8 mouse cellular contexts compared by ENCODE assay signal in genomic region chr11:99047643-99048042, GRCm38 (mm10). TPM values are rescaled to one million over a fixed set of nuclear protein-coding genes. Genes with fewer than 3 reads are reported as not detected.
DNase-seq lines count a peak whose midpoint lies in the region; ATAC-seq and TF ChIP-seq lines count a peak whose summit lies in the region.
"Had no signal": no experiment of that assay in that cellular context is flagged by ENCODE, and none has a peak within 500 bp of the region (broad histone marks: within the 10 kb centered on the region; RNA-seq: fewer than 3 reads in every experiment).

No protein-coding gene starts in this region.

- TF ChIP-seq EP300 in stomach, postnatal 0 days (optimal IDR thresholded peaks at IDR 0.05): no peak

- H3K4me3 ChIP-seq in midbrain, embryonic 12.5 days: no peak overlapping the region
- H3K4me3 ChIP-seq in midbrain, embryonic 13.5 days (replicated peaks): no peak overlapping the region
- H3K4me3 ChIP-seq in hindbrain, embryonic 16.5 days (ENCODE audit: low read length): no peak overlapping the region
- no peak overlapping the region for H3K4me3 ChIP-seq in stomach, postnatal 0 days (ENCODE audit: low read depth, low read length)

- peaks cover 34% of the 10 kb centered on the region for H3K36me3 ChIP-seq in midbrain, embryonic 12.5 days
- H3K36me3 ChIP-seq in midbrain, embryonic 13.5 days: peaks cover 35% of the 10 kb centered on the region
- H3K36me3 ChIP-seq in hindbrain, embryonic 16.5 days (ENCODE audit: control insufficient read depth, insufficient read depth, low read length): no peaks in the 10 kb centered on the region
- H3K36me3 ChIP-seq in stomach, postnatal 0 days (ENCODE audit: control insufficient read depth, insufficient read depth, low read length): peaks cover 18% of the 10 kb centered on the region

- peaks cover 16% of the 10 kb centered on the region for H3K4me1 ChIP-seq in midbrain, embryonic 12.5 days
- H3K4me1 ChIP-seq in midbrain, embryonic 13.5 days (replicated peaks): peaks cover 10% of the 10 kb centered on the region; the same call in 1 of the 2 replicates
- peaks cover 5% of the 10 kb centered on the region for H3K4me1 ChIP-seq in hindbrain, embryonic 16.5 days (ENCODE audit: control insufficient read depth, insufficient read depth, low read depth, low read length)
- no peaks in the 10 kb centered on the region for H3K4me1 ChIP-seq in stomach, postnatal 0 days (replicated peaks; ENCODE audit: control insufficient read depth, insufficient read depth)

- ATAC-seq in midbrain, embryonic 12.5 days (ENCODE audit: low FRiP score, low read depth): no peak
- no peak for ATAC-seq in midbrain, embryonic 13.5 days
- 0 out of 2 replicates have a peak, but pooled peaks have one; percentile 17 for ATAC-seq in hindbrain, embryonic 16.5 days
- peak; percentile 25; the same call in 1 of the 2 replicates for ATAC-seq in stomach, postnatal 0 days (ENCODE audit: low FRiP score, low TSS enrichment)

- H3K27ac ChIP-seq in midbrain, embryonic 12.5 days (replicated peaks): peak overlapping the region; percentile 52
- no peak overlapping the region for H3K27ac ChIP-seq in midbrain, embryonic 13.5 days
- H3K27ac ChIP-seq in hindbrain, embryonic 16.5 days (ENCODE audit: low read depth, low read length): no peak overlapping the region
- H3K27ac ChIP-seq in stomach, postnatal 0 days (replicated peaks): peak overlapping the region; percentile 81
- H3K27ac ChIP-seq: liver, embryonic 14.5 days had no signal

- no peak for TF ChIP-seq CTCF in stomach, postnatal 0 days (IDR thresholded peaks at IDR 0.05; ENCODE audit: low read depth)

- no peak overlapping the region for H3K4me2 ChIP-seq in midbrain, embryonic 12.5 days (replicated peaks)
- H3K4me2 ChIP-seq in midbrain, embryonic 13.5 days (replicated peaks): no peak overlapping the region
- no peak overlapping the region for H3K4me2 ChIP-seq in hindbrain, embryonic 16.5 days (ENCODE audit: low read length)
- no peak overlapping the region; the same call in 1 of the 2 replicates for H3K4me2 ChIP-seq in stomach, postnatal 0 days (replicated peaks; ENCODE audit: low read depth)

- peak; percentile 47 to 63 for DNase-seq in heart, adult 18-20 months
- no peak for DNase-seq in stomach, postnatal 0 days (ENCODE audit: low spot score)
- DNase-seq in thymus, postnatal 0 days (ENCODE audit: low spot score): no peak
- no peak for DNase-seq in right cerebral cortex, postnatal 14 days

- H3K27me3 ChIP-seq in midbrain, embryonic 12.5 days: no peaks in the 10 kb centered on the region
- H3K27me3 ChIP-seq in midbrain, embryonic 13.5 days: no peaks in the 10 kb centered on the region
- H3K27me3 ChIP-seq in hindbrain, embryonic 16.5 days (replicated peaks; ENCODE audit: control insufficient read depth, insufficient read depth, low read length): no peaks in the 10 kb centered on the region
- H3K27me3 ChIP-seq in stomach, postnatal 0 days (ENCODE audit: control insufficient read depth, insufficient read depth, low read length): no peaks in the 10 kb centered on the region

- H3K9me3 ChIP-seq in midbrain, embryonic 12.5 days: no peaks in the 10 kb centered on the region
- H3K9me3 ChIP-seq in midbrain, embryonic 13.5 days: no peaks in the 10 kb centered on the region
- no peaks in the 10 kb centered on the region for H3K9me3 ChIP-seq in hindbrain, embryonic 16.5 days (ENCODE audit: control insufficient read depth, low read length)
- no peaks in the 10 kb centered on the region for H3K9me3 ChIP-seq in stomach, postnatal 0 days (ENCODE audit: control insufficient read depth, low read length)

- H3K9ac ChIP-seq in midbrain, embryonic 12.5 days (replicated peaks): no peak overlapping the region
- no peak overlapping the region for H3K9ac ChIP-seq in midbrain, embryonic 13.5 days (replicated peaks)
- no peak overlapping the region for H3K9ac ChIP-seq in hindbrain, embryonic 16.5 days (ENCODE audit: low read depth, low read length)
- peak overlapping the region; percentile 23 for H3K9ac ChIP-seq in stomach, postnatal 0 days (ENCODE audit: low read length)
- H3K9ac ChIP-seq: liver, embryonic 14.5 days had no signal

- WGBS in midbrain, embryonic 12.5 days: 80% methylated on average over 2 of the region's 2 CpGs
- 77% methylated on average over 2 of the region's 2 CpGs for WGBS in midbrain, embryonic 13.5 days
- 69% methylated on average over 2 of the region's 2 CpGs for WGBS in hindbrain, embryonic 16.5 days
- WGBS in stomach, postnatal 0 days: 37% methylated on average over 2 of the region's 2 CpGs

RNA-seq across cellular contexts. Expression of gene Igfbp4, which starts 6.6 kb away (rescaled TPM):
- 246 and 322 TPM in 2 replicates for polyA plus RNA-seq in midbrain, embryonic 12.5 days (2016; fragmentation: Nextera tagmentation; extraction: Ambion mirVana)
- polyA plus RNA-seq in midbrain, embryonic 13.5 days (2015; fragmentation: Nextera tagmentation; extraction: Ambion mirVana): 120 and 125 TPM in 2 replicates
- 10 to 100 TPM; 82.2 to 94.0 TPM for total RNA-seq in heart, adult 18-20 months (2021)
- 120 and 161 TPM in 2 replicates for polyA plus RNA-seq in hindbrain, embryonic 16.5 days (2015; fragmentation: Nextera tagmentation; extraction: Ambion mirVana)
- polyA plus RNA-seq in stomach, postnatal 0 days (2015; fragmentation: Nextera tagmentation; extraction: Ambion mirVana): 228 and 244 TPM in 2 replicates
- polyA plus RNA-seq in thymus, postnatal 0 days (2015; fragmentation: Nextera tagmentation; extraction: Ambion mirVana): 85.0 and 98.4 TPM in 2 replicates

RNA-seq across cellular contexts. Expression of gene Top2a, which starts 23.7 kb away (rescaled TPM):
- polyA plus RNA-seq in midbrain, embryonic 12.5 days (2016; fragmentation: Nextera tagmentation; extraction: Ambion mirVana): 305 and 311 TPM in 2 replicates
- 118 and 125 TPM in 2 replicates for polyA plus RNA-seq in midbrain, embryonic 13.5 days (2015; fragmentation: Nextera tagmentation; extraction: Ambion mirVana)
- 1 to 10 TPM; 1.5 to 1.8 TPM for total RNA-seq in heart, adult 18-20 months (2021)
- polyA plus RNA-seq in hindbrain, embryonic 16.5 days (2015; fragmentation: Nextera tagmentation; extraction: Ambion mirVana): 33.1 and 44.9 TPM in 2 replicates
- 31.6 and 44.5 TPM in 2 replicates for polyA plus RNA-seq in stomach, postnatal 0 days (2015; fragmentation: Nextera tagmentation; extraction: Ambion mirVana)
- 298 and 329 TPM in 2 replicates for polyA plus RNA-seq in thymus, postnatal 0 days (2015; fragmentation: Nextera tagmentation; extraction: Ambion mirVana)

RNA-seq across cellular contexts. Expression of gene Tns4, which starts 41.5 kb away (rescaled TPM):
- 0.12 and 0.19 TPM in 2 replicates for polyA plus RNA-seq in midbrain, embryonic 12.5 days (2016; fragmentation: Nextera tagmentation; extraction: Ambion mirVana)
- 0.10 and 0.16 TPM in 2 replicates for polyA plus RNA-seq in midbrain, embryonic 13.5 days (2015; fragmentation: Nextera tagmentation; extraction: Ambion mirVana)
- under 1 TPM; 0.07 to 0.18 TPM for total RNA-seq in heart, adult 18-20 months (2021)
- 0.16 TPM in 2 replicates for polyA plus RNA-seq in hindbrain, embryonic 16.5 days (2015; fragmentation: Nextera tagmentation; extraction: Ambion mirVana)
- polyA plus RNA-seq in stomach, postnatal 0 days (2015; fragmentation: Nextera tagmentation; extraction: Ambion mirVana): 0.82 and 1.1 TPM in 2 replicates
- polyA plus RNA-seq in thymus, postnatal 0 days (2015; fragmentation: Nextera tagmentation; extraction: Ambion mirVana): 1.4 and 1.7 TPM in 2 replicates

Comparison
In these comparisons a context has a peak if more than half of its experiments do, and no peak if none do; other contexts are left out.
1. H3K27ac ChIP-seq: peak in midbrain, embryonic 12.5 days (single experiment) and stomach, postnatal 0 days (single experiment); none in midbrain, embryonic 13.5 days (single experiment) and hindbrain, embryonic 16.5 days (single experiment).
2. ATAC-seq: peak in hindbrain, embryonic 16.5 days (single experiment) and stomach, postnatal 0 days (single experiment); none in midbrain, embryonic 12.5 days (single experiment) and midbrain, embryonic 13.5 days (single experiment).
3. DNase-seq: peak in heart, adult 18-20 months (2 of 2); none in stomach, postnatal 0 days (single experiment), thymus, postnatal 0 days (single experiment) and right cerebral cortex, postnatal 14 days (single experiment).